Mouse (Mus musculus) kidney, embryonic 16.5 days (tissue): ENCODE results near the gene Zfp667. TPM values are rescaled to one million over a fixed set of nuclear protein-coding genes. Genes with fewer than 3 reads are reported as not detected.
A peak's percentile ranks its signal among the peaks of the same experiment; 100 is the strongest.
"Not testable (repeated sequence)": the region's sequence is repeated elsewhere in the genome, so short reads cannot be mapped to it uniquely, and the experiment has no call there.

ENCODE experiments used
- ATAC-seq: fragments of 200-750 bp; cut with Nextera tagmentation; 2 replicates; pipeline ENCODE4 v1.8.0; 2017; ENCODE audit warnings: moderate TSS enrichment; ENCODE audit not compliant: low FRiP score, low TSS enrichment
- H3K27ac ChIP-seq: fragments of 300-500 bp; sonication (generic); 2 replicates; pipeline ENCODE4 v1.5.1; 2014; ENCODE audit warnings: low read length
- H3K27me3 ChIP-seq: fragments of 300-500 bp; sonication (generic); 2 replicates; pipeline ENCODE4 v1.6.1; 2014; ENCODE audit warnings: low read length, control low read depth, mixed read lengths; ENCODE audit not compliant: insufficient read depth
- H3K36me3 ChIP-seq: fragments of 300-500 bp; sonication (generic); 2 replicates; pipeline ENCODE4 v1.6.1; 2014; ENCODE audit warnings: low read length, control low read depth, mixed read lengths; ENCODE audit not compliant: insufficient read depth
- H3K4me1 ChIP-seq: fragments of 300-500 bp; sonication (generic); 2 replicates; pipeline ENCODE4 v1.6.1; 2014; ENCODE audit warnings: low read length, control low read depth, mixed read lengths; ENCODE audit not compliant: insufficient read depth
- H3K4me2 ChIP-seq: fragments of 300-500 bp; sonication (generic); replicated peaks from 2 replicates; pipeline ENCODE4 v1.6.1; 2014; ENCODE audit warnings: low read depth, low read length
- H3K4me3 ChIP-seq: fragments of 300-500 bp; sonication (generic); 2 replicates; pipeline ENCODE4 v1.5.1; 2014; ENCODE audit warnings: mild to moderate bottlenecking, low read length
- H3K9ac ChIP-seq: fragments of 300-500 bp; sonication (generic); replicated peaks from 2 replicates; pipeline ENCODE4 v1.6.1; 2014; ENCODE audit warnings: low read length
- H3K9me3 ChIP-seq: fragments of 300-500 bp; sonication (generic); 2 replicates; pipeline ENCODE4 v1.6.1; 2016; ENCODE audit warnings: low read length, control low read depth
- WGBS: fragments of 180-500 bp; shearing (Covaris S2); extraction: QIAGEN DNeasy Blood & Tissue Kit; methylation state at CpG from one replicate; pipeline ENCODE4 v1.1.7; 2014; 5-methylcytosine and 5-hydroxymethylcytosine counted together
- polyA plus RNA-seq: library from polyadenylated mRNA; unstranded; fragments of >200 nt; fragmentation: Nextera tagmentation; extraction: Ambion mirVana; gene quantifications from 2 replicates; pipeline ENCODE4 v1.2.1, GENCODE M21; 2015

Zfp667 gene
- polyA plus RNA-seq, 1 experiment from 2014 or later: 4.9 TPM

- no peaks in the 10 kb centered on the region for H3K4me1 ChIP-seq
- H3K4me2 ChIP-seq: no peak overlapping the region
- 76% methylated on average over 3 of the region's 3 CpGs for WGBS
- H3K4me3 ChIP-seq: no peak overlapping the region
- H3K9ac ChIP-seq: no peak overlapping the region
- H3K36me3 ChIP-seq: no peaks in the 10 kb centered on the region
- H3K9me3 ChIP-seq: no peaks in the 10 kb centered on the region
- H3K27me3 ChIP-seq: no peaks in the 10 kb centered on the region
- ATAC-seq: no peak
- H3K27ac ChIP-seq: no peak overlapping the region
Measured at GRCm38 (mm10) chr7:6262120-6262519, 24.3 kb upstream of the Zfp667 start.

GRCm38 (mm10) chr7:6262984-6263383 is 23.4 kb upstream of the Zfp667 start:
- no peaks in the 10 kb centered on the region for H3K4me1 ChIP-seq
- 82% methylated on average over 4 of the region's 4 CpGs for whole genome bisulfite sequencing
- no peak overlapping the region for H3K4me2 ChIP-seq
- H3K4me3 ChIP-seq: no peak overlapping the region
- H3K9me3 ChIP-seq: no peaks in the 10 kb centered on the region
- H3K36me3 ChIP-seq: no peaks in the 10 kb centered on the region
- no peak overlapping the region for H3K9ac ChIP-seq
- ATAC-seq: no peak
- no peak overlapping the region for H3K27ac ChIP-seq
- H3K27me3 ChIP-seq: no peaks in the 10 kb centered on the region

- Histone ChIP-seq H3K9ac (no peak overlapping the region), H3K27ac (no peak overlapping the region), H3K36me3 (no peaks in the 10 kb centered on the region), H3K27me3 (no peaks in the 10 kb centered on the region), H3K4me1 (no peaks in the 10 kb centered on the region), H3K4me3 (no peak overlapping the region), H3K4me2 (no peak overlapping the region), H3K9me3 (no peaks in the 10 kb centered on the region)
- ATAC-seq: no peak
- WGBS: 70% methylated on average over 8 of the region's 8 CpGs
Measured at GRCm38 (mm10) chr7:6265695-6266094, 20.7 kb upstream of the Zfp667 start.

- no peak for ATAC-seq
- no peak overlapping the region for H3K4me3 ChIP-seq
- 50% methylated on average over 3 of the region's 3 CpGs for WGBS
- no peaks in the 10 kb centered on the region for H3K9me3 ChIP-seq
- H3K4me2 ChIP-seq: no peak overlapping the region
- no peaks in the 10 kb centered on the region for H3K4me1 ChIP-seq
- H3K9ac ChIP-seq: no peak overlapping the region
- H3K27ac ChIP-seq: no peak overlapping the region
- H3K36me3 ChIP-seq: no peaks in the 10 kb centered on the region
- H3K27me3 ChIP-seq: no peaks in the 10 kb centered on the region
Measured at GRCm38 (mm10) chr7:6277906-6278305, 8.5 kb upstream of the Zfp667 start.

- WGBS: 0% methylated on average over 1 of the region's 1 CpGs
- ATAC-seq: no peak
- H3K9ac ChIP-seq: peak overlapping the region; percentile 81
- H3K4me2 ChIP-seq: peak overlapping the region; percentile 54
- H3K4me1 ChIP-seq: peaks cover 15% of the 10 kb centered on the region
- H3K27me3 ChIP-seq: no peaks in the 10 kb centered on the region
- peak overlapping the region; percentile 70 for H3K4me3 ChIP-seq
- no peaks in the 10 kb centered on the region for H3K36me3 ChIP-seq
- H3K9me3 ChIP-seq: no peaks in the 10 kb centered on the region
- H3K27ac ChIP-seq: peak overlapping the region; percentile 93
Measured at GRCm38 (mm10) chr7:6282749-6283148, 3.6 kb upstream of the Zfp667 start.

GRCm38 (mm10) chr7:6283451-6284075 is 2.8 kb upstream of the Zfp667 start:
- H3K9ac ChIP-seq: peak overlapping the region; percentile 81
- peak; percentile 73 for ATAC-seq

GRCm38 (mm10) chr7:6284442-6285012 is 1.9 kb upstream of the Zfp667 start:
- Histone ChIP-seq H3K4me1 (peaks cover 15% of the 10 kb centered on the region), H3K4me3 (no peak overlapping the region), H3K27me3 (no peaks in the 10 kb centered on the region), H3K27ac (no peak overlapping the region), H3K9ac (no peak overlapping the region), H3K36me3 (no peaks in the 10 kb centered on the region), H3K4me2 (no peak overlapping the region), H3K9me3 (no peaks in the 10 kb centered on the region)
- no peak for ATAC-seq
- WGBS: 79% methylated on average over 4 of the region's 4 CpGs

More at GRCm38 (mm10) chr7:6283451-6284075, 2.8 kb upstream of the Zfp667 start:
- peak overlapping the region; percentile 54 for H3K4me2 ChIP-seq
- H3K27me3 ChIP-seq: no peaks in the 10 kb centered on the region
- peak overlapping the region; percentile 70 for H3K4me3 ChIP-seq
- peaks cover 15% of the 10 kb centered on the region for H3K4me1 ChIP-seq
- no peaks in the 10 kb centered on the region for H3K36me3 ChIP-seq
- no peaks in the 10 kb centered on the region for H3K9me3 ChIP-seq
- WGBS: under 1% methylated on average over 23 of the region's 23 CpGs
- peak overlapping the region; percentile 93 for H3K27ac ChIP-seq

GRCm38 (mm10) chr7:6285366-6285765 is 1.0 kb upstream of the Zfp667 start:
- Histone ChIP-seq H3K27ac (no peak overlapping the region), H3K27me3 (no peaks in the 10 kb centered on the region), H3K4me3 (no peak overlapping the region), H3K9me3 (no peaks in the 10 kb centered on the region), H3K36me3 (no peaks in the 10 kb centered on the region), H3K4me2 (no peak overlapping the region), H3K9ac (no peak overlapping the region), H3K4me1 (peaks cover 15% of the 10 kb centered on the region)
- 88% methylated on average over 6 of the region's 6 CpGs for WGBS
- no peak for ATAC-seq

- Histone ChIP-seq H3K4me3 (peak overlapping the region; percentile 53), H3K4me1 (peaks cover 15% of the 10 kb centered on the region), H3K27ac (no peak overlapping the region), H3K4me2 (peak overlapping the region; percentile 71), H3K9ac (peak overlapping the region; percentile 61), H3K9me3 (no peaks in the 10 kb centered on the region), H3K27me3 (no peaks in the 10 kb centered on the region), H3K36me3 (no peaks in the 10 kb centered on the region)
- WGBS: 24% methylated on average over 15 of the region's 15 CpGs
- peak; percentile 21 for ATAC-seq
Measured at GRCm38 (mm10) chr7:6286921-6287531, 647 bp downstream of the Zfp667 start.

- not testable (repeated sequence) for ATAC-seq, H3K9me3 ChIP-seq, H3K36me3 ChIP-seq, H3K27ac ChIP-seq, H3K27me3 ChIP-seq, H3K4me2 ChIP-seq, H3K9ac ChIP-seq, H3K4me3 ChIP-seq
- H3K4me1 ChIP-seq: peaks cover 10% of the 10 kb centered on the region
- WGBS: 91% methylated on average over 5 of the region's 6 CpGs
Measured at GRCm38 (mm10) chr7:6291121-6291520, 4.7 kb downstream of the Zfp667 start.
